Mouse (Mus musculus) adrenal gland, postnatal 4 days (tissue): ENCODE results near the gene Ubb. TPM values are rescaled to one million over a fixed set of nuclear protein-coding genes. Genes with fewer than 3 reads are reported as not detected.
"Not testable (repeated sequence)": the region's sequence is repeated elsewhere in the genome, so short reads cannot be mapped to it uniquely, and the experiment has no call there.

Source experiments
- DNase-seq, 2 experiments: peaks; one replicate each; pipeline ENCODE4 v3.0.0; 2021 to 2022; ENCODE audit warnings: low spot score in 2 of 2, mixed read lengths in 2 of 2
- long read RNA-seq, 2 experiments: library from polyadenylated mRNA; stranded (forward); transcript quantifications; one replicate each; pipeline ENCODE4 v2.0.0; 2021
- total RNA-seq, 2 experiments: library from RNA; stranded (reverse); gene quantifications; 2 replicates each; pipeline ENCODE4 v1.2.3; 2021

Ubb gene
- 1,000 to 10,000 TPM; 1,464 to 1,492 TPM for total RNA-seq
- long read RNA-seq, experiment 1, transcript Ubb-201 (2 exons, 1,499 nt): major isoform, 3,212 of 3,261 reads
- long read RNA-seq, experiment 1, transcript Ubb-202 (2 exons, 890 nt): minor isoform, 6 of 3,261 reads
- long read RNA-seq, experiment 1, partial matches to known transcripts: 0 of 3,261 reads
- long read RNA-seq, experiment 1, other reads (novel, unspliced or antisense): 43 of 3,261 reads
- long read RNA-seq, experiment 2, transcript Ubb-201 (2 exons, 1,499 nt): major isoform, 4,555 of 4,620 reads
- long read RNA-seq, experiment 2, partial matches to known transcripts: 0 of 4,620 reads
- long read RNA-seq, experiment 2, other reads (novel, unspliced or antisense): 63 of 4,620 reads

- peak; percentile 98 to 99 for DNase-seq
These were observed at the start of gene Ubb for GRCm38 (mm10) chr11:62550727-62551225. Gene Ubb, plus strand, starts transcription at chr11:62551171.

GRCm38 (mm10) chr11:62507683-62508082, 43.3 kb upstream of the Ubb start:
- DNase-seq: no peak

GRCm38 (mm10) chr11:62508365-62508764, 42.6 kb upstream of the Ubb start:
- DNase-seq: not testable (repeated sequence)

- DNase-seq: not testable (repeated sequence)
These were observed 42.2 kb upstream of the Ubb start for GRCm38 (mm10) chr11:62508816-62509215.

- no peak for DNase-seq
These were observed 41.4 kb upstream of the Ubb start for GRCm38 (mm10) chr11:62509571-62509970.

- DNase-seq: no peak
These were observed 40.0 kb upstream of the Ubb start for GRCm38 (mm10) chr11:62510956-62511355.

GRCm38 (mm10) chr11:62511444-62512202, 39.3 kb upstream of the Ubb start:
- DNase-seq: no peak

GRCm38 (mm10) chr11:62512529-62513080, 38.4 kb upstream of the Ubb start:
- no peak for DNase-seq

- no peak for DNase-seq
These were observed 37.7 kb upstream of the Ubb start for GRCm38 (mm10) chr11:62513311-62513710.

GRCm38 (mm10) chr11:62518991-62519390, 32.0 kb upstream of the Ubb start:
- DNase-seq: peak in 1 of 2 experiments; percentile 13

GRCm38 (mm10) chr11:62522283-62522682, 28.7 kb upstream of the Ubb start:
- no peak for DNase-seq

- DNase-seq: no peak
These were observed 13.9 kb upstream of the Ubb start for GRCm38 (mm10) chr11:62537089-62537488.

GRCm38 (mm10) chr11:62537590-62537989, 13.4 kb upstream of the Ubb start:
- DNase-seq: no peak

- peak; percentile 28 to 30 for DNase-seq
These were observed 12.5 kb upstream of the Ubb start for GRCm38 (mm10) chr11:62538321-62539088.

GRCm38 (mm10) chr11:62539089-62539890, 11.7 kb upstream of the Ubb start, which contains the start of gene Cenpv:
Gene Cenpv, minus strand, starts transcription at chr11:62539261.
- DNase-seq: peak; percentile 56 to 59

GRCm38 (mm10) chr11:62540167-62540566, 10.8 kb upstream of the Ubb start:
- DNase-seq: no peak

GRCm38 (mm10) chr11:62540969-62541368, 10.0 kb upstream of the Ubb start:
- DNase-seq: no peak

GRCm38 (mm10) chr11:62541581-62541980, 9.4 kb upstream of the Ubb start:
- no peak for DNase-seq

- no peak for DNase-seq
These were observed 7.0 kb upstream of the Ubb start for GRCm38 (mm10) chr11:62543991-62544390.

- DNase-seq: peak in 1 of 2 experiments; percentile 30
These were observed 1.2 kb upstream of the Ubb start for GRCm38 (mm10) chr11:62549782-62550181.
